Mouse (Mus musculus) ES-E14 (cell line): ENCODE results near the gene Mindy3. TPM values are rescaled to one million over a fixed set of nuclear protein-coding genes. Genes with fewer than 3 reads are reported as not detected.
A peak's percentile ranks its signal among the peaks of the same experiment; 100 is the strongest.

Experiments used
- DNase-seq: peaks from one replicate; pipeline ENCODE4 v3.0.0-alpha.2; 2013; ENCODE audit warnings: low read depth, low spot score
- H3K27ac ChIP-seq: 2 replicates; pipeline ENCODE4 v1.5.1; 2012; ENCODE audit warnings: low read depth, mild to moderate bottlenecking, low read length, moderate library complexity, mixed read lengths; ENCODE audit not compliant: poor library complexity, insufficient read depth, severe bottlenecking
- H3K36me3 ChIP-seq: 2 replicates; pipeline ENCODE4 v1.6.1; 2012; ENCODE audit warnings: mild to moderate bottlenecking, low read length, moderate library complexity, mixed read lengths; ENCODE audit not compliant: control insufficient read depth, poor library complexity, insufficient read depth, severe bottlenecking
- H3K4me1 ChIP-seq, 2 experiments: fragments of 150-350 bp in 1 of 2; sonication (generic) in 1 of 2; 2 replicates each; pipeline ENCODE4 v1.6.1; 2012; ENCODE audit warnings: low read length in 2 of 2, mild to moderate bottlenecking in 1 of 2, mixed read lengths in 1 of 2; ENCODE audit not compliant: control insufficient read depth in 2 of 2, insufficient read depth in 2 of 2, poor library complexity in 1 of 2
- H3K4me3 ChIP-seq, 2 experiments: fragments of 150-350 bp in 1 of 2; sonication (generic) in 1 of 2; 2 replicates each; pipeline ENCODE4 v1.5.1; 2012; ENCODE audit warnings: low read length in 2 of 2, low read depth in 1 of 2, mild to moderate bottlenecking in 1 of 2, mixed read lengths in 1 of 2; ENCODE audit not compliant: insufficient read depth in 1 of 2, poor library complexity in 1 of 2, severe bottlenecking in 1 of 2
- H3K9ac ChIP-seq: 2 replicates; pipeline ENCODE4 v1.6.1; 2012; ENCODE audit warnings: low read depth, mild to moderate bottlenecking, low read length, mixed read lengths; ENCODE audit not compliant: poor library complexity, insufficient read depth, severe bottlenecking
- H3K9me3 ChIP-seq: fragments of 150-350 bp; sonication (generic); 2 replicates; pipeline ENCODE4 v1.6.1; 2012; ENCODE audit warnings: low read depth, mild to moderate bottlenecking, low read length; ENCODE audit not compliant: control insufficient read depth, insufficient read depth
- CHD2 ChIP-seq: IDR thresholded peaks from 2 replicates; pipeline ENCODE4 v1.6.1; 2014; ENCODE audit warnings: mild to moderate bottlenecking, low read depth, low read length, inconsistent platforms
- HCFC1 ChIP-seq: IDR thresholded peaks from 2 replicates; pipeline ENCODE4 v1.6.1; 2012; ENCODE audit warnings: low read length, inconsistent platforms, borderline replicate concordance; ENCODE audit not compliant: insufficient read depth
- MAFK ChIP-seq: IDR thresholded peaks from 2 replicates; pipeline ENCODE4 v1.6.1; 2014; ENCODE audit warnings: mild to moderate bottlenecking, low read depth, low read length, inconsistent platforms; ENCODE audit not compliant: insufficient read depth
- ZC3H11A ChIP-seq: IDR thresholded peaks from 2 replicates; pipeline ENCODE4 v1.6.1; 2012; ENCODE audit warnings: low read depth, mild to moderate bottlenecking, inconsistent platforms, low read length, borderline replicate concordance
- ZNF384 ChIP-seq: IDR thresholded peaks from 2 replicates; pipeline ENCODE4 v1.6.1; 2012; ENCODE audit warnings: low read depth, low read length, inconsistent platforms
- in situ Hi-C, 2 experiments: fragments of 600-800 bp; cut with MboI; formaldehyde crosslinking; loops; one replicate each; pipeline ENCODE4 v1.15.1; 2025; ENCODE audit warnings: low sequenced_read_pairs in 2 of 2, inconsistent platforms in 1 of 2; ENCODE audit not compliant: unreplicated experiment in 2 of 2
- total RNA-seq: library from RNA; depleted of rRNA; stranded (reverse); fragments of 300-350 nt; gene quantifications from 2 replicates; pipeline ENCODE4 v1.2.3, GENCODE M21; 2012

Gene Mindy3
- total RNA-seq, 1 experiment = 39.8 TPM

GRCm38 (mm10) chr2:12401137-12401536 lies 18.1 kb downstream of the Mindy3 start:
- H3K9ac ChIP-seq = no peak overlapping the region
- no peak for TF ChIP-seq ZNF384
- TF ChIP-seq ZC3H11A = no peak
- no peak for TF ChIP-seq CHD2
- no peak for TF ChIP-seq MAFK
- no peak for TF ChIP-seq HCFC1
- H3K9me3 ChIP-seq = no peaks in the 10 kb centered on the region
- no peak overlapping the region for H3K4me3 ChIP-seq
- H3K27ac ChIP-seq = no peak overlapping the region
- H3K36me3 ChIP-seq = no peaks in the 10 kb centered on the region
- in situ Hi-C loops = no loop called here
- H3K4me1 ChIP-seq = no peaks in the 10 kb centered on the region
- no peak for DNase-seq

GRCm38 (mm10) chr2:12389028-12389427 lies 30.2 kb downstream of the Mindy3 start:
- Histone ChIP-seq H3K4me3 (no peak overlapping the region), H3K9me3 (no peaks in the 10 kb centered on the region), H3K36me3 (no peaks in the 10 kb centered on the region; the same call in none of the 2 replicates), H3K9ac (no peak overlapping the region), H3K4me1 (no peaks in the 10 kb centered on the region), H3K27ac (no peak overlapping the region)
- DNase-seq = peak; percentile 26
- in situ Hi-C loops = no loop called here
- TF ChIP-seq ZC3H11A = peak; percentile 44; the same call in 1 of the 2 replicates
- no peak for TF ChIP-seq HCFC1

GRCm38 (mm10) chr2:12388569-12388968 lies 30.7 kb downstream of the Mindy3 start:
- TF ChIP-seq CHD2 (no peak), ZC3H11A (no peak), ZNF384 (no peak), HCFC1 (no peak), MAFK (no peak)
- in situ Hi-C loops = no loop called here
- no peaks in the 10 kb centered on the region for H3K9me3 ChIP-seq

GRCm38 (mm10) chr2:12384389-12384788 lies 34.9 kb downstream of the Mindy3 start:
- H3K4me1 ChIP-seq = no peaks in the 10 kb centered on the region
- no peak for DNase-seq
- in situ Hi-C loops = no loop called here

More at GRCm38 (mm10) chr2:12388569-12388968, 30.7 kb downstream of the Mindy3 start:
- no peaks in the 10 kb centered on the region; the same call in none of the 2 replicates for H3K36me3 ChIP-seq
- no peak overlapping the region for H3K9ac ChIP-seq
- H3K4me3 ChIP-seq = no peak overlapping the region
- H3K4me1 ChIP-seq = no peaks in the 10 kb centered on the region
- DNase-seq = no peak
- no peak overlapping the region for H3K27ac ChIP-seq

GRCm38 (mm10) chr2:12382650-12383049 lies 36.6 kb downstream of the Mindy3 start:
- no peak for DNase-seq
- H3K9me3 ChIP-seq = no peaks in the 10 kb centered on the region
- H3K27ac ChIP-seq = no peak overlapping the region
- H3K9ac ChIP-seq = no peak overlapping the region
- no peak overlapping the region for H3K4me3 ChIP-seq
- H3K36me3 ChIP-seq = no peaks in the 10 kb centered on the region; the same call in 1 of the 2 replicates
- no peaks in the 10 kb centered on the region for H3K4me1 ChIP-seq
- TF ChIP-seq ZC3H11A = no peak
- TF ChIP-seq HCFC1 = no peak
- TF ChIP-seq CHD2 = no peak
- TF ChIP-seq ZNF384 = no peak
- TF ChIP-seq MAFK = no peak
- in situ Hi-C loops = no loop called here

More at GRCm38 (mm10) chr2:12384389-12384788, 34.9 kb downstream of the Mindy3 start:
- no peaks in the 10 kb centered on the region; the same call in 1 of the 2 replicates for H3K36me3 ChIP-seq
- H3K27ac ChIP-seq = no peak overlapping the region
- H3K9me3 ChIP-seq = no peaks in the 10 kb centered on the region
- no peak overlapping the region for H3K4me3 ChIP-seq
- TF ChIP-seq ZNF384 (no peak), MAFK (no peak)
- H3K9ac ChIP-seq = no peak overlapping the region
